Mouse (Mus musculus): ENCODE measurements around the gene Mtfp1. TPM values are rescaled to one million over a fixed set of nuclear protein-coding genes. Genes with fewer than 3 reads are reported as not detected.

Mtfp1 gene
- polyA plus RNA-seq, 1 experiment, result 0.49 TPM

DNA sequence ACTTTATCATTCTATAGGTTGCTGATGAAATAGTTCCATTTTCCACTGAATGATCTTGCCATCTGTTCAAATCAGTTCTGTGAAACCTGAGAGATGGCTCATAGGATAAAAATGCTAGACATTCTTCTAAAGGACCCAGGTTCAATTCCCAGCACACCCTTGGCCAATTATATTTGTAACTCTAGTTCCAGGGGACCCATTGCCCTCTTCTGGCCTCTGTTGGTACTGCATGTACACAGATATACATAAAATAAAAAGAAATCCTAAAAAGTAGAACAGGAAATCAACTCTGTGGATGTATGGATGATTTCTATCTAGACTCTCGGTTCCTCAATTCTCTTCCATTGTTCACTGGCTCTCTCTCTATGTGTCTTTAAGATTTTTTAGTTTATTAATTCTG is 31.8 kb upstream of the Mtfp1 start:
- Histone ChIP-seq H3K4me3 (ENCODE audit: insufficient read depth, low read length) (no peak overlapping the region), H3K27ac (ENCODE audit: insufficient read depth, low read length) (no peak overlapping the region), H3K4me1 (ENCODE audit: control insufficient read depth, insufficient read depth, low read length) (no peaks in the 10 kb centered on the region)
- TF ChIP-seq CTCF (IDR thresholded peaks at IDR 0.05; ENCODE audit: borderline replicate concordance, insufficient read depth, low read length) (no peak), POLR2A (IDR thresholded peaks at IDR 0.05; ENCODE audit: low read depth, low read length) (no peak)

DNA sequence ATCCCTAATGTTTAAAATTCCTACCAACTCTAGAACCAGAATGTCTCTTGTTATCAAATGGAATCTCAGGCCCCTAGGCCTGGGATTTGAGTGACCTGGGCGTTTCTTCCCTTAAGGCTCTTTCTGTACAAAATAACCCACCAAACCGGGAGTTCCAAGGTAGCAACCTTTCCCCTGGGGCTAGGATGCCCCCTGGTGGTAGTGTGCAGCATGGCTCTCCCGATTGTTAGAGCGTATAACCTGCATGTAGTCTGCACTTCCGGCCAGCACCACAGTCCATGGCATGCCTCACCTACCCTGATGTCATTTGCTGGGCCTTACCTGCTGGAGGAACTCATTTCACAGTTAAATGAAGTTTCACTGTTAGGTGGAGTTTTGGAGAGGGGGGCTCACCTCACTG is 28.7 kb upstream of the Mtfp1 start:
- no peak overlapping the region for H3K4me3 ChIP-seq (ENCODE audit: insufficient read depth, low read length)
- no peaks in the 10 kb centered on the region for H3K4me1 ChIP-seq (ENCODE audit: control insufficient read depth, insufficient read depth, low read length)
- TF ChIP-seq CTCF (IDR thresholded peaks at IDR 0.05; ENCODE audit: borderline replicate concordance, insufficient read depth, low read length) (peak; percentile 43; the same call in 1 of the 2 replicates), POLR2A (IDR thresholded peaks at IDR 0.05; ENCODE audit: low read depth, low read length) (no peak)
- H3K27ac ChIP-seq (ENCODE audit: insufficient read depth, low read length), result no peak overlapping the region

DNA sequence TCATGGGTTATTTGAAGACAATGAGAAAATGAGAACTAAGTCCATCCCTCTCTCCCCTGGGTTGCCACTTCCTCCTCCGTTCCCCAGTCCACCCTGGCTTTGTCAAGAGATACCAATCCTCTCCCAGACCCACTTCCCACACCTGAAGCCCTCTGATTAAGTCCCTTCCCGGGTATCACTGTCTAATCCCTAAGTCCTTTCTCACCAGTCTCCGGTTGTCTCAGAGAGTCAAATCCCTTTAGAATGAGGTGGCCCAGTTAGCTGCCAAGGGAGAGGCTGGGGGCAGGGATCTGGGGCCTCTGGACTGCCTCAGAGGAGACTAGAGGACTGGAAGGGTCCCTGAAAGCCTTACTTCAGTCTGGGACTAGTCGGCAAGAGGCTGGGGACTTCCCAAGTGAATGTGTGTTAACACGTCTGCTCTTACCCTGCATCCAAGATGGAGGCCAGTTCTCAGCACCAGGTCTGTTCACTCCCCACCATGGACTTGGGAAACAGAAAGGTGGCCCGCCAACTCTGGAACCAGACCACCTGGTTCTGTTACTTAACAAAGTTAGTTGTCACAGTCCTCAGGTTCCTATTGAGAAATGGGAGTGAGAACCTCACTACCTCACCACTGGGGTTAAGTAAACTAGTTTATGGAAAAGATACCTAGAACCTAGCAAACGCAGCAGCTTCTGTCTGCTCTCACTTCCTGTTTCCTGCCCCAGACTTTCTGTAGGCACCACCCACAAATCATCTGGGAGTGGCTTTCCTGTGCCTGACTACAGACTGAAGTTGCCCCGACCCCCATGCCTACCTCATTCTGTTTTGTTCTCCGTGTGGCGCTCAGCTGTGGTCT is 27.7 kb upstream of the Mtfp1 start, which contains the start of gene Sec14l2:
TSS of gene Sec14l2 (minus strand) at position 674 of the 838 bp plus-strand sequence.
- H3K27ac ChIP-seq (ENCODE audit: insufficient read depth, low read length), result no peak within 1 kb of the TSS
- no peaks in the 10 kb centered on the region for H3K4me1 ChIP-seq (ENCODE audit: control insufficient read depth, insufficient read depth, low read length)
- no peak for TF ChIP-seq POLR2A (IDR thresholded peaks at IDR 0.05; ENCODE audit: low read depth, low read length)
- TF ChIP-seq CTCF (IDR thresholded peaks at IDR 0.05; ENCODE audit: borderline replicate concordance, insufficient read depth, low read length), result no peak
- no peak within 1 kb of the TSS for H3K4me3 ChIP-seq (ENCODE audit: insufficient read depth, low read length)

DNA sequence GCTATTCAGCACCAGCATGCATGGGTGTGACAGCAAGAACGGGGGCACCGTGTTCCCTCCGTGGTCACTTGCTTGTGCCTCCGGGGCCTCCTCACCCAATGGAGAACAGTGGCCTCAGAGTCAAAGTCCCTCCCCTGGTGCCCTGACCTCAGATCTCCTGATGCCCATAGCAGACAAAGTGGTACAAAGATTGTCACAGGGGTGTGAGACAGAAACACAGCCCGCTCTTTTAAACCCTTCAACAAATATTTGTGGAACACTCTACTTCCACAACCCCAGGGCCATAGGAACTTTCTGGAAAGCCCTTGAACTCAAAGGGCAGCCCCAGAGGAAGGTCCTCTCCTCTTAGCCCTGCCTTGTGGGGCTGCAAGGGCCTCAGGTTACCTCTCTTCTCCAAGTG is 27.0 kb upstream of the Mtfp1 start:
- TF ChIP-seq CTCF (IDR thresholded peaks at IDR 0.05; ENCODE audit: borderline replicate concordance, insufficient read depth, low read length) (no peak), POLR2A (IDR thresholded peaks at IDR 0.05; ENCODE audit: low read depth, low read length) (no peak)
- Histone ChIP-seq H3K4me1 (ENCODE audit: control insufficient read depth, insufficient read depth, low read length) (no peaks in the 10 kb centered on the region), H3K4me3 (ENCODE audit: insufficient read depth, low read length) (no peak overlapping the region), H3K27ac (ENCODE audit: insufficient read depth, low read length) (no peak overlapping the region)

DNA sequence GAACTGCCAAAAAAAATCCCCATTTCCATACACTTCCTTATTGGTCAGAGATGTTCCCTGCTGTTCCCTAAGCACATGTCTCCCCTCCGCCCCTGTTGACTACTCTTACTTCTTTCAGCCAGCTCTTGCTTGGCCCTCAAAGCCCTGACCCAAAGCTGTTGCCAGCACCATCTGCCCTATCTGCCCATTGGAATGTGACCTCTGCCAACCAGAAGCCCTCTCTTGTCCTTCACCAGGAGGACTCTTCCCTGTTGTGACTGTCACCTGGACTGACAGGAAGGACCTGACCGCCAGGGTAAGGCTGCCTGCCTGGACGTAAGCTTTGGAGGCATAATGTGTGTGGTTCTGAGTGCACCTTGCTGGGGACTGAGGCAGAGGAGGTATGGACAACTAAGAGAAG is 26.4 kb upstream of the Mtfp1 start:
- no peaks in the 10 kb centered on the region for H3K4me1 ChIP-seq (ENCODE audit: control insufficient read depth, insufficient read depth, low read length)
- H3K27ac ChIP-seq (ENCODE audit: insufficient read depth, low read length), result no peak overlapping the region
- no peak overlapping the region for H3K4me3 ChIP-seq (ENCODE audit: insufficient read depth, low read length)
- TF ChIP-seq POLR2A (IDR thresholded peaks at IDR 0.05; ENCODE audit: low read depth, low read length), result no peak
- no peak for TF ChIP-seq CTCF (IDR thresholded peaks at IDR 0.05; ENCODE audit: borderline replicate concordance, insufficient read depth, low read length)

DNA sequence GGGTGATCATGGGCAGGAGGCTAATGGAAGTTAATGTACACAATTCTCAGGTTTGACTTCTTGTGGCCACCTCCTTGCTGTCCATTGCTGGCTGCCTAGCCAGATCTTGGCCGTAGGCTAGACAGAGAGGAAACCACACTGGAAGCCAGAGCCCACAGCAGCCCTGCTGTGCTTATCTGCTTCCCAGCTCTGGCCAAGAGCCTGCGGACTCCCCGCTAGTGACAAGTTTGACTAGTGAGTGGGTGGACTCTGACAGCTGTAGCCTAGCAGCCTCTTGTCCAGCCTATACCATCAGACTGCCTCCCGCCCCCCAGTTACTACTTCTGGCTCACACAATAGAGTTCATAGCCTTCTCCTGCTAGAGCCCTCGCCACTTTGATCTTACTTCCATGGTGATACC is 24.4 kb upstream of the Mtfp1 start:
- Histone ChIP-seq H3K27ac (ENCODE audit: insufficient read depth, low read length) (no peak overlapping the region), H3K4me1 (ENCODE audit: control insufficient read depth, insufficient read depth, low read length) (no peaks in the 10 kb centered on the region), H3K4me3 (ENCODE audit: insufficient read depth, low read length) (no peak overlapping the region)
- no peak for TF ChIP-seq CTCF (IDR thresholded peaks at IDR 0.05; ENCODE audit: borderline replicate concordance, insufficient read depth, low read length)
- no peak for TF ChIP-seq POLR2A (IDR thresholded peaks at IDR 0.05; ENCODE audit: low read depth, low read length)

DNA sequence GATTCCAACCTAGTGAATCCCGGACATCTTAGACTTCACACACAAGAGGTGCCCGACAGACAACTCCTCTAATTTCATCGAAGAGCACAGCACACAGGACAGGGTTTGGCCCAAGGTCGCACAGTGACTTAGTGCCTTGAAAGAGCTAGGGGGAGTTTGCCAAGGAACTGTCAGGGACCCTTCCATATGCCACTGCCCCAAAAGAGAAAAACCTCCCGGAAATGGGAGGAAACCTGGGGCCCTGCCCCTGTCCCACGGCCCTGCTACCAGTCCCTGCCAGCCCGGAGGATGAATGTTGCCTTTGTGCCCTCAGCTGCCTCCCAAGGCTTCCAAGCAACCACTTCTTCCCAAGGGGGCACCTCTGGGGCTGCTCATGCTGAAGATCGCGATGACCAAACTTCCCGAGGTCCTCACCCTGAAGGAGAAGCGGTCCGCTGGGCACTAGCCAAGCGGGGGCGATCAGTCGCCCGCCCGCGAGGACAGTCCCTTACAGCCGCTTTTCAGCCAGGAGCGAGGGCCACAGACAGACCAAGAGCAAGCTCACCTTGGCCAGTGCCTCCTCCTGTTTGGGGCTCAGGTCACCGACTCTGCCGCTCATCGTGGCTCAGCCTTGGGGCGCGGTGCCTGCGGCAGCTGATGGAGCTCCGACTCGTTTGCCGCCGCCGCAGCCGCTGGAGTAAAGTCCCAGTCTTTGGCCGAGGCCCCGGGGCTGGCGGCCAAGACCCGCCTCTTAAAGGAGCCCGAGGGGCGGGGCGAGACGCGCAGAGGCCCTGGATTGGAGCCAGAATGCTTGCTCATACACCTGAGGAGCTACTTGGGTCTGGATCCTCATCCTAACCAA is 23.1 kb upstream of the Mtfp1 start:
- Histone ChIP-seq H3K4me1 (ENCODE audit: control insufficient read depth, insufficient read depth, low read length) (no peaks in the 10 kb centered on the region), H3K27ac (ENCODE audit: insufficient read depth, low read length) (no peak overlapping the region), H3K4me3 (ENCODE audit: insufficient read depth, low read length) (peak overlapping the region; percentile 60)
- TF ChIP-seq POLR2A (IDR thresholded peaks at IDR 0.05; ENCODE audit: low read depth, low read length) (peak; percentile 61), CTCF (IDR thresholded peaks at IDR 0.05; ENCODE audit: borderline replicate concordance, insufficient read depth, low read length) (no peak)

DNA sequence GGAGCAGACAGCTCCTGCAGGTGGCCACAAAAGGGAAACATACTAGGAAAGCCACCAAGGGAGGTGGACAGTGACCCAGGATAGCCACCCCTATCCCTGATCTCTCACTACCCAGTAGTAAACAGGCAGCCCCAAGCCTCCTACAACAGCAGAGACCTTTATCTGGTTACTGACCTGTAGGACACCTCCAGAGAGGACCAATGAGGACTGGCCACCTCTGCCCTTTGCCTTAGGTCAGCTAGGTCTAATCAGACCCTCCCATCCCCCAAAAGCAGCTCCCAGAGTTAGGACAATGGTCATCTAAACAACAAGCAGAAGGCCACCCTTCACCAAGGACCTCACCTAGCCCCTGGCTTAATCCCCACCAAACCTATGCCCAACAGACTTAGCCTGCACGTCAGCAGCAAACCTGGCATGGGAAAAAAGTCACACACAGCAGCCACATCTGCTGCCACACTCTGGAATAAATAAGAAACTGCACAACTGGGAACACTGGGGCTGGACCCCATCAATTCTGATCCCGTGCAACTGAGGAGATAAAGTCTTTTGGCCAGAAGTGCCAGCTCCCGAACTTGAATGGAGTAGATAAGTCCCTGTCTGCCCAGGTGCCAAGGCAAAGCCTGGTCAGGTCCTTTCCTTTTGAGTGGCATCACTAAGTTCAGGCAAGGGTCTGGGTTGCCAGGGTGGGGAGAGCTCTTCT is 22.3 kb upstream of the Mtfp1 start:
- H3K4me3 ChIP-seq (ENCODE audit: insufficient read depth, low read length), result peak overlapping the region; percentile 60
- H3K4me1 ChIP-seq (ENCODE audit: control insufficient read depth, insufficient read depth, low read length), result no peaks in the 10 kb centered on the region
- TF ChIP-seq POLR2A (IDR thresholded peaks at IDR 0.05; ENCODE audit: low read depth, low read length) (no peak), CTCF (IDR thresholded peaks at IDR 0.05; ENCODE audit: borderline replicate concordance, insufficient read depth, low read length) (no peak)
- H3K27ac ChIP-seq (ENCODE audit: insufficient read depth, low read length), result no peak overlapping the region

DNA sequence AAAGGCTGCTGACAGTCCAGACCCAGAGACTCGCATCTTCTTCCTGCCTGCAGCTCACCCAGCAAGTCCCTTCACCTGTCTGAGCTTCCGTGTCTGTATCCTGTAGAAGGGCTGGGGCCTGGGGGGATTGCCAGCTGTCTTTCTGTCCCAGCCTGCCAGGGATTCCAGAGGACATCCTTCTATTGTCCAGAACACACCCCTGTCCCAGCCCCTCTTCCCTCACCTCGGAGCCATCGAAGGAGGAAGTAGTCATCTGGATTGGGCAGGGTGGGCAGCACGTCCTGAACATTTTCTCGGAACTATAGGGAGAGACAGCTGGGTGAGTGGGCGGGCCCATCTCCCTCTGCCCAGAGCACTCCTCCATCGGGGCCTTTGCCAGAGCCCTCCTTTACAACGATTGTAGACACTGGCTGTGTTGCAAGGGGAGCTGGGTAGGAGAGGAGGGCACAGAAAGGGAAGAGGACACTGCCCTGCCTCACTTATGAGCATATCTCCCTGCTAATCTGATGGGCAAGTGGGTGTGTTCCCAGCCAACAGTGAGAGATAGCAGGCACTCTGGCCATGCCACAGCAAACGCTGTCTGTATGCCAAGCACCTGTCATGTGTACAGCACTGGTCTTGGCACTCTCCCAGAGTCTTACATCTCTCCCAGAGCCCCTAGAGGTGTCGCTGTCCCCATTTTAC is 21.4 kb upstream of the Mtfp1 start:
- Histone ChIP-seq H3K4me1 (ENCODE audit: control insufficient read depth, insufficient read depth, low read length) (no peaks in the 10 kb centered on the region), H3K27ac (ENCODE audit: insufficient read depth, low read length) (no peak overlapping the region), H3K4me3 (ENCODE audit: insufficient read depth, low read length) (no peak overlapping the region)
- TF ChIP-seq CTCF (IDR thresholded peaks at IDR 0.05; ENCODE audit: borderline replicate concordance, insufficient read depth, low read length), result no peak
- no peak for TF ChIP-seq POLR2A (IDR thresholded peaks at IDR 0.05; ENCODE audit: low read depth, low read length)
